Mouse (Mus musculus) MEL (cell line): ENCODE data around the gene Gm20662. TPM values are rescaled to one million over a fixed set of nuclear protein-coding genes. Genes with fewer than 3 reads are reported as not detected.

Source experiments
- DNase-seq: peaks from one replicate; pipeline ENCODE4 v3.0.0; 2011; ENCODE audit warnings: low read depth, low spot score
- H3K27ac ChIP-seq: 2 replicates; pipeline ENCODE4 v1.5.1; 2012; ENCODE audit warnings: low read depth, mild to moderate bottlenecking, control low read depth, low read length, moderate library complexity; ENCODE audit not compliant: control insufficient read depth
- H3K27me3 ChIP-seq, 2 experiments: fragments of 150-350 bp in 1 of 2; sonication (generic) in 1 of 2; 2 replicates each; pipeline ENCODE4 v1.6.1; 2012; ENCODE audit warnings: low read length in 2 of 2, mild to moderate bottlenecking in 2 of 2, improper control_type of control experiment in 1 of 2, moderate library complexity in 1 of 2; ENCODE audit not compliant: insufficient read depth in 2 of 2, control insufficient read depth in 1 of 2
- H3K36me3 ChIP-seq, 2 experiments: 2 replicates each; pipeline ENCODE4 v1.6.1; 2012 to 2014; ENCODE audit warnings: low read length in 2 of 2, improper control_type of control experiment in 1 of 2, inconsistent platforms in 1 of 2, mild to moderate bottlenecking in 1 of 2; ENCODE audit not compliant: insufficient read depth in 2 of 2, control insufficient read depth in 1 of 2
- H3K4me1 ChIP-seq, 2 experiments: fragments of 150-350 bp in 1 of 2; sonication (generic) in 1 of 2; 2 replicates each; pipeline ENCODE4 v1.6.1; 2012; ENCODE audit warnings: low read length in 2 of 2, improper control_type of control experiment in 1 of 2, mild to moderate bottlenecking in 1 of 2; ENCODE audit not compliant: insufficient read depth in 2 of 2, control insufficient read depth in 1 of 2
- H3K4me3 ChIP-seq, 2 experiments: fragments of 150-350 bp in 1 of 2; sonication (generic) in 1 of 2; 2 replicates each; pipeline ENCODE4 v1.5.1; 2012; ENCODE audit warnings: low read depth in 2 of 2, low read length in 2 of 2, mild to moderate bottlenecking in 2 of 2, moderate library complexity in 2 of 2, control low read depth in 1 of 2, improper control_type of control experiment in 1 of 2; ENCODE audit not compliant: control insufficient read depth in 1 of 2, insufficient read depth in 1 of 2
- H3K79me2 ChIP-seq: 2 replicates; pipeline ENCODE4 v1.6.1; 2012; ENCODE audit warnings: mild to moderate bottlenecking, low read length, moderate library complexity; ENCODE audit not compliant: control insufficient read depth, poor library complexity, insufficient read depth
- H3K9ac ChIP-seq: 2 replicates; pipeline ENCODE4 v1.6.1; 2012; ENCODE audit warnings: low read depth, mild to moderate bottlenecking, control low read depth, low read length, moderate library complexity; ENCODE audit not compliant: control insufficient read depth, poor library complexity, severe bottlenecking
- H3K9me3 ChIP-seq: fragments of 150-350 bp; sonication (generic); replicated peaks from 2 replicates; pipeline ENCODE4 v1.6.1; 2012; ENCODE audit warnings: mild to moderate bottlenecking, low read length, improper control_type of control experiment, moderate library complexity; ENCODE audit not compliant: insufficient read depth
- CHD2 ChIP-seq: IDR thresholded peaks from 2 replicates; pipeline ENCODE4 v1.6.1; 2011; ENCODE audit warnings: low read length, improper control_type of control experiment
- CTCF ChIP-seq, 3 experiments: IDR thresholded peaks in 2 of 3; conservative IDR thresholded peaks in 1 of 3; 2 replicates each; pipeline ENCODE4 v1.5.1; 2011 to 2012; ENCODE audit warnings: low read length in 3 of 3, low read depth in 2 of 3, mild to moderate bottlenecking in 2 of 3, improper control_type of control experiment in 1 of 3, inconsistent platforms in 1 of 3, mixed read lengths in 1 of 3, moderate library complexity in 1 of 3; ENCODE audit not compliant: control insufficient read depth in 1 of 3, insufficient read depth in 1 of 3, poor library complexity in 1 of 3, severe bottlenecking in 1 of 3
- E2F4 ChIP-seq: IDR thresholded peaks from 2 replicates; pipeline ENCODE4 v1.6.1; 2011; ENCODE audit warnings: low read depth, low read length, improper control_type of control experiment, borderline replicate concordance
- EP300 ChIP-seq, 2 experiments: IDR thresholded peaks; 2 replicates each; pipeline ENCODE4 v1.6.1; 2011; ENCODE audit warnings: improper control_type of control experiment in 2 of 2, low read length in 2 of 2, low read depth in 1 of 2, mild to moderate bottlenecking in 1 of 2
- ETS1 ChIP-seq: IDR thresholded peaks from 2 replicates; pipeline ENCODE4 v1.6.1; 2012; ENCODE audit warnings: low read depth, mild to moderate bottlenecking, inconsistent platforms, low read length, improper control_type of control experiment, moderate library complexity
- GABPA ChIP-seq: IDR thresholded peaks from 2 replicates; pipeline ENCODE4 v1.6.1; 2012; ENCODE audit warnings: low read depth, mild to moderate bottlenecking, inconsistent platforms, low read length, improper control_type of control experiment, moderate library complexity
- HCFC1 ChIP-seq: IDR thresholded peaks from 2 replicates; pipeline ENCODE4 v1.6.1; 2012; ENCODE audit warnings: low read depth, mild to moderate bottlenecking, inconsistent platforms, low read length, improper control_type of control experiment, moderate library complexity
- JUND ChIP-seq: IDR thresholded peaks from 2 replicates; pipeline ENCODE4 v1.6.1; 2011; ENCODE audit warnings: low read depth, mild to moderate bottlenecking, improper control_type of control experiment, low read length
- MAX ChIP-seq: IDR thresholded peaks from 2 replicates; pipeline ENCODE4 v1.6.1; 2011; ENCODE audit warnings: low read length, improper control_type of control experiment
- MXI1 ChIP-seq: IDR thresholded peaks from 2 replicates; pipeline ENCODE4 v1.6.1; 2011; ENCODE audit warnings: mild to moderate bottlenecking, low read depth, low read length, improper control_type of control experiment
- NELFE ChIP-seq: IDR thresholded peaks from 2 replicates; pipeline ENCODE4 v1.6.1; 2011; ENCODE audit warnings: low read depth, low read length, improper control_type of control experiment
- POLR2A ChIP-seq, 2 experiments: IDR thresholded peaks; 2 replicates each; pipeline ENCODE4 v1.6.1; 2011 to 2012; ENCODE audit warnings: low read length in 2 of 2, mild to moderate bottlenecking in 2 of 2, control low read depth in 1 of 2, improper control_type of control experiment in 1 of 2, low read depth in 1 of 2, moderate library complexity in 1 of 2; ENCODE audit not compliant: control insufficient read depth in 1 of 2, insufficient read depth in 1 of 2, poor library complexity in 1 of 2
- POLR2AphosphoS5 ChIP-seq: IDR thresholded peaks from 2 replicates; pipeline ENCODE4 v1.6.1; 2012; ENCODE audit warnings: low read depth, borderline replicate concordance, mild to moderate bottlenecking, inconsistent platforms, low read length, moderate library complexity, mixed read lengths
- SIN3A ChIP-seq: IDR thresholded peaks from 2 replicates; pipeline ENCODE4 v1.6.1; 2012; ENCODE audit warnings: low read length, improper control_type of control experiment, inconsistent platforms
- TBP ChIP-seq: IDR thresholded peaks from 2 replicates; pipeline ENCODE4 v1.8.0; 2011; ENCODE audit warnings: low read depth, low read length, improper control_type of control experiment
- TCF12 ChIP-seq: IDR thresholded peaks from 2 replicates; pipeline ENCODE4 v1.6.1; 2014; ENCODE audit warnings: low read depth, mild to moderate bottlenecking, inconsistent platforms, low read length, improper control_type of control experiment, moderate library complexity
- UBTF ChIP-seq: IDR thresholded peaks from 2 replicates; pipeline ENCODE4 v1.6.1; 2012; ENCODE audit warnings: low read depth, mild to moderate bottlenecking, inconsistent platforms, low read length, improper control_type of control experiment, moderate library complexity, borderline replicate concordance; ENCODE audit not compliant: insufficient read depth
- USF2 ChIP-seq, 2 experiments: IDR thresholded peaks; 2 replicates each; pipeline ENCODE4 v1.6.1; 2011 to 2012; ENCODE audit warnings: improper control_type of control experiment in 2 of 2, low read length in 2 of 2, borderline replicate concordance in 1 of 2, inconsistent platforms in 1 of 2, low read depth in 1 of 2, mild to moderate bottlenecking in 1 of 2; ENCODE audit not compliant: insufficient read depth in 1 of 2
- ZC3H11A ChIP-seq: IDR thresholded peaks from 2 replicates; pipeline ENCODE4 v1.6.1; 2012; ENCODE audit warnings: low read depth, mild to moderate bottlenecking, inconsistent platforms, low read length, improper control_type of control experiment
- ZMIZ1 ChIP-seq: IDR thresholded peaks from 2 replicates; pipeline ENCODE4 v1.6.1; 2012; ENCODE audit warnings: low read depth, mild to moderate bottlenecking, inconsistent platforms, low read length, improper control_type of control experiment, moderate library complexity
- polyA plus RNA-seq, 2 experiments: library from polyadenylated mRNA; stranded (reverse) in 1 of 2; unstranded in 1 of 2; fragments of >175 nt in 1 of 2; fragments of >200 nt in 1 of 2; gene quantifications; 2 replicates each; pipeline versions ENCODE4 v1.2.1 to v1.2.4; 2012; ENCODE audit warnings: low replicate concordance in 2 of 2, low read depth in 1 of 2; ENCODE audit not compliant: insufficient read length in 2 of 2, insufficient read depth in 1 of 2, missing spikeins in 1 of 2
- total RNA-seq: library from RNA; depleted of rRNA; stranded (reverse); fragments of 300-350 nt; gene quantifications from 2 replicates; pipeline ENCODE4 v1.2.3, GENCODE M21; 2012

Gene Gm20662
- total and polyA plus RNA-seq, 3 experiments = 0.73 to 1.2 TPM; not detected in 1

DNA sequence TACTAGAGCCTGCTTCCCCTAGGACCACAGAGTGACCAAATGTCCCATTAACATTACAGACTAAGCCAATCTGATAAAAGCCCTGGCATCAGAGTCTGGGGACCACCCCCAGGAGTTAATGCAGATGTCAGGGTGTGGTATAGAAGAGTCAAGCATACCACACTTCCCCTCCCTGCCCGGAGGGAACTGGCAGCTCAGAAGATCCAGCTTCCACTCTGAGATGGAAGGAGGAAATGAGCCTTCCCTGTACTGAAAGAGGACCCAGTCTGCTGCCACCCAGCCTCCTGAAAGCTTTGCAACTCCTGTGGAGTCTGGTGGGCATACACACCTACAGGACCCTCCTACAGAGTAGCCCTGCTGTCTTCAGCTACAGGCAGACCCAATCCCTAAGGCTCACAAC is 58.9 kb downstream of the Gm20662 start:
- Histone ChIP-seq H3K27me3 (no peaks in the 10 kb centered on the region), H3K79me2 (no peaks in the 10 kb centered on the region), H3K36me3 (no peaks in the 10 kb centered on the region; a peak in 1 of 4 replicates), H3K9ac (no peak overlapping the region), H3K9me3 (no peaks in the 10 kb centered on the region), H3K27ac (no peak overlapping the region), H3K4me1 (peaks cover 0 to 4% of the 10 kb centered on the region in 2 experiments; a peak in 1 of 4 replicates)
- no peak for DNase-seq
- TF ChIP-seq HCFC1 (no peak), ZMIZ1 (no peak), POLR2AphosphoS5 (no peak), GABPA (no peak), CHD2 (no peak), TCF12 (no peak)
- TF ChIP-seq, all 39 proteins: peak for 0
- H3K4me3 ChIP-seq = no peak overlapping the region

GRCm38 (mm10) chr9:108055661-108056237 is 59.6 kb downstream of the Gm20662 start:
- Histone ChIP-seq H3K9me3 (no peaks in the 10 kb centered on the region), H3K9ac (no peak overlapping the region), H3K4me3 (no peak overlapping the region), H3K79me2 (no peaks in the 10 kb centered on the region), H3K27me3 (no peaks in the 10 kb centered on the region), H3K4me1 (peaks cover 0 to 3% of the 10 kb centered on the region in 2 experiments; a peak in 1 of 4 replicates), H3K27ac (no peak overlapping the region), H3K36me3 (no peaks in the 10 kb centered on the region; a peak in 1 of 4 replicates)
- TF ChIP-seq NELFE (no peak), TBP (no peak), JUND (no peak), USF2 (IDR thresholded peaks at IDR 0.05; ENCODE audit: borderline replicate concordance in 1 of 2, insufficient read depth in 1 of 2, low read depth in 1 of 2, low read length in 2 of 2) (no peak), POLR2A (IDR thresholded peaks at IDR 0.05; ENCODE audit: control insufficient read depth in 1 of 2, insufficient read depth in 1 of 2, low read depth in 1 of 2, low read length in 2 of 2, poor library complexity in 1 of 2) (no peak), EP300 (IDR thresholded peaks at IDR 0.05; ENCODE audit: low read depth in 1 of 2, low read length in 2 of 2) (no peak), E2F4 (no peak), UBTF (no peak), ETS1 (no peak), CTCF (IDR thresholded peaks at IDR 0.05 in 2 of 3, conservative IDR thresholded peaks at IDR 0.05 in 1 of 3; ENCODE audit: control insufficient read depth in 1 of 3, insufficient read depth in 1 of 3, low read depth in 2 of 3, low read length in 3 of 3, poor library complexity in 1 of 3, severe bottlenecking in 1 of 3) (no peak), SIN3A (no peak), ZC3H11A (no peak), MAX (no peak), MXI1 (no peak)
- no peak for DNase-seq
